Mouse (Mus musculus): ENCODE data around the gene Trub1. TPM values are rescaled to one million over a fixed set of nuclear protein-coding genes. Genes with fewer than 3 reads are reported as not detected.

The Trub1 gene
- polyA plus RNA-seq, 1 experiment: 5.4 TPM

DNA sequence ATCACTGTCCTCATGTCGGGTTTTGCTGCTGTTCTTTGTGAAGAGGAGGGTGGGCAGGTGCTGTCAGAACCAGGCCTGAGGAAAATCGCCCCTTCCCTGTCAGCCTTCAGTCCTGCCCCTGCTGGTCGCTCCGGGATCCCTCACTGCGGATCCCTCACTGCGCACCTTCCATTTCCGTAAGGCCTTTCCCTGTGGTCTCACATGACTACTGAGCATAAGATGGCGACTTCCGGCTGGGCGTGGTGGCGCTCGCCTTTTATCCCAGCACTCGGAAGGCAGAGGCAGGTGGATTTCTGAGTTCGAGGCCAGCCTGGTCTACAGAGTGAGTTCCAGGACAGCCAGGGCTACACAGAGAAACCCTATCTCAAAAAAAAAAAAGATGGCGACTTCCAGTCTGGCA, 27.4 kb upstream of the Trub1 start:
- H3K79me3 ChIP-seq (ENCODE audit: low read depth): no peaks in the 10 kb centered on the region
- H3ac ChIP-seq (ENCODE audit: control insufficient read depth, insufficient read length, low read depth): no peak overlapping the region
- H3K79me2 ChIP-seq (ENCODE audit: control insufficient read depth, insufficient read depth): no peaks in the 10 kb centered on the region
- TF ChIP-seq CTCF (IDR thresholded peaks at IDR 0.05; ENCODE audit: control insufficient read depth, insufficient read depth, insufficient read length) (no peak), MAX (IDR thresholded peaks at IDR 0.05) (no peak), CEBPB (IDR thresholded peaks at IDR 0.05; ENCODE audit: low read depth) (no peak), MYOD1 (IDR thresholded peaks at IDR 0.05; ENCODE audit: control insufficient read depth, insufficient read length, low read depth) (no peak), FOSL1 (IDR thresholded peaks at IDR 0.05; ENCODE audit: insufficient read depth, low read length, poor library complexity, severe bottlenecking) (no peak), MYOG (IDR thresholded peaks at IDR 0.05; ENCODE audit: control insufficient read depth, extremely low read depth, insufficient read length) (no peak), USF1 (IDR thresholded peaks at IDR 0.05; ENCODE audit: low read depth) (no peak)
- peaks cover 17% of the 10 kb centered on the region for H3K27me3 ChIP-seq (ENCODE audit: control insufficient read depth, insufficient read depth, insufficient read length)
- no peak overlapping the region for H3K4me3 ChIP-seq (ENCODE audit: insufficient read depth, poor library complexity, severe bottlenecking)
- no peaks in the 10 kb centered on the region for H3K36me3 ChIP-seq (ENCODE audit: control insufficient read depth, insufficient read depth)

DNA sequence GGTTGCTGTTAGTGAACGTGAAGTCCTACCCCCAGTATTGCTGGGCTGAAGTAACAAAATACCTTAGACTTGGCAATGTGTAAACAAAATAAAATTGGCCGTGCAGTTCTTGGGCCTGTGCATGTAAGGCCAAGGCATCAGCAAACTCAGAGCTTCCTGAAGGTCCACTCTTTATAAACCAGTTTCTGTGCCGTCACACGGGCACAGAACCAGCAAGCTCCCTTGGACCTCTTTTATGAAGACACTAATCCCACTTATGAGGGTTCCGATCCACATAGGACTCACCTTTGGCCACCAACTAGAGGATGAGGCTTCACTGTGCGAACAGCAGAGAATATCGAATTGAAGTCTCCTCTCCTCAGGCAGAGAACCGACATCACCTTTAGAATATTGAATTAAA, 25.9 kb upstream of the Trub1 start:
- peaks cover 22% of the 10 kb centered on the region for H3K27me3 ChIP-seq (ENCODE audit: control insufficient read depth, insufficient read depth, insufficient read length)
- H3K36me3 ChIP-seq (ENCODE audit: control insufficient read depth, insufficient read depth): no peaks in the 10 kb centered on the region
- no peak overlapping the region for H3K4me3 ChIP-seq (ENCODE audit: insufficient read depth, poor library complexity, severe bottlenecking)
- no peaks in the 10 kb centered on the region for H3K79me2 ChIP-seq (ENCODE audit: control insufficient read depth, insufficient read depth)
- H3K79me3 ChIP-seq (ENCODE audit: low read depth): no peaks in the 10 kb centered on the region
- no peak overlapping the region for H3ac ChIP-seq (ENCODE audit: control insufficient read depth, insufficient read length, low read depth)
- TF ChIP-seq USF1 (IDR thresholded peaks at IDR 0.05; ENCODE audit: low read depth): no peak
- no peak for TF ChIP-seq MYOD1 (IDR thresholded peaks at IDR 0.05; ENCODE audit: control insufficient read depth, insufficient read length, low read depth)
- no peak for TF ChIP-seq MYOG (IDR thresholded peaks at IDR 0.05; ENCODE audit: control insufficient read depth, extremely low read depth, insufficient read length)
- no peak for TF ChIP-seq MAX (IDR thresholded peaks at IDR 0.05)
- TF ChIP-seq CTCF (IDR thresholded peaks at IDR 0.05; ENCODE audit: control insufficient read depth, insufficient read depth, insufficient read length): no peak
- no peak for TF ChIP-seq FOSL1 (IDR thresholded peaks at IDR 0.05; ENCODE audit: insufficient read depth, low read length, poor library complexity, severe bottlenecking)
- TF ChIP-seq CEBPB (IDR thresholded peaks at IDR 0.05; ENCODE audit: low read depth): no peak

DNA sequence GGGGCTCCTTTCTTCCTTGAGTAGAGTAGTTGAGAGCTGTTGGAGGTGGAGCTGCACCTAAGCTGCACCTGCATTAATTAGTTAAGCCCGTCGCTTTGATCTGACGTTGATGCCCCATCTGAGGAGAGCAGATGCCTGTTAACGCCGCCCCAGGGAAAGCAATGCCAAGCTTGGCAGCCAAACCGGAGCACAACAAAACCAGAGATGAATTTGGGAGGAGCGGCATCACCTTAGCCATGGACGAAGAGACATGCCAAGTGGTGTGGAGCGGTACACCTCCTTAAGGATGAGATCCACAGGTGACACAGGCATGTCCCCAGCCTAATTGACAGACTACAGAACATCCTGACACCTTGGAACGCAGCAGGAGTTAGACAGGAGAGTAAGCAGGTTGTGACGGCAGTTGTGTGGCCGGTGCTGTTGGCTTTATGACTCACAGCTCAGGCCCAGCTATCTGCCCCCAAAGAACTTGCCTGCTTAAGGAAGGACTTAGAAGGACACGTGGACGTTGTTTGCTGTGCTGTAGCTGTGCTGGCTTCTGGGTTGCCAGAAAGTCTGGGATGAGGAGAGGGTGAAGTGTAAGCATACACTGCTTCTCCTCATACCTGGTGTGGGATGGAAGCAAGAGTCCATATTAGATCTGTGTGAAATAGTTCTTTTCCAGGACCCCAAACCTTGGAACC, 24.8 kb upstream of the Trub1 start:
- H3K79me3 ChIP-seq (ENCODE audit: low read depth): no peaks in the 10 kb centered on the region
- no peak overlapping the region for H3K4me3 ChIP-seq (ENCODE audit: insufficient read depth, poor library complexity, severe bottlenecking)
- H3K79me2 ChIP-seq (ENCODE audit: control insufficient read depth, insufficient read depth): no peaks in the 10 kb centered on the region
- H3K36me3 ChIP-seq (ENCODE audit: control insufficient read depth, insufficient read depth): no peaks in the 10 kb centered on the region
- H3K27me3 ChIP-seq (ENCODE audit: control insufficient read depth, insufficient read depth, insufficient read length): peaks cover 15% of the 10 kb centered on the region
- no peak overlapping the region for H3ac ChIP-seq (ENCODE audit: control insufficient read depth, insufficient read length, low read depth)
- TF ChIP-seq FOSL1 (IDR thresholded peaks at IDR 0.05; ENCODE audit: insufficient read depth, low read length, poor library complexity, severe bottlenecking) (no peak), USF1 (IDR thresholded peaks at IDR 0.05; ENCODE audit: low read depth) (no peak), CEBPB (IDR thresholded peaks at IDR 0.05; ENCODE audit: low read depth) (no peak), MAX (IDR thresholded peaks at IDR 0.05) (no peak), MYOG (IDR thresholded peaks at IDR 0.05; ENCODE audit: control insufficient read depth, extremely low read depth, insufficient read length) (no peak), MYOD1 (IDR thresholded peaks at IDR 0.05; ENCODE audit: control insufficient read depth, insufficient read length, low read depth) (no peak), CTCF (IDR thresholded peaks at IDR 0.05; ENCODE audit: control insufficient read depth, insufficient read depth, insufficient read length) (no peak)

DNA sequence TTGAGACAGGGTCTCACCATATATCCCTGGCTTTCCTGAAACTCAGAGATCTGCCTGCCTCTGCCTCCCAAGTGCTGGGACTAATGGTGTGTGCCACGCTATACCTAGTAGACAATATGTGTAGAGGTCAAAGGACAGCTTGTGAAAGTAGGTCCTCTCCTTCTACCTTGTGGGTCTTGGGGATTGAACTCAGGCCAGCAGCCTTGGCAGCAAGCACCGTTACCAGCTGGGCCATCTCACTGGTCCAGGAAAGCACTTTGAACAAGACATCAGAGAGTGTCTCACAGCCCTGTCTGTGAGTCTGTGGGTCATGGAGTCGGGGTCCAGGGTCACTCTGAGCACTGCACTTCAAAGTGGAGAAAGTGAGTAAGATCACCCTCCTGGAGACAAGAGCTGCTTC, 24.1 kb upstream of the Trub1 start:
- Histone ChIP-seq H3K36me3 (ENCODE audit: control insufficient read depth, insufficient read depth) (no peaks in the 10 kb centered on the region), H3K79me3 (ENCODE audit: low read depth) (no peaks in the 10 kb centered on the region)

DNA sequence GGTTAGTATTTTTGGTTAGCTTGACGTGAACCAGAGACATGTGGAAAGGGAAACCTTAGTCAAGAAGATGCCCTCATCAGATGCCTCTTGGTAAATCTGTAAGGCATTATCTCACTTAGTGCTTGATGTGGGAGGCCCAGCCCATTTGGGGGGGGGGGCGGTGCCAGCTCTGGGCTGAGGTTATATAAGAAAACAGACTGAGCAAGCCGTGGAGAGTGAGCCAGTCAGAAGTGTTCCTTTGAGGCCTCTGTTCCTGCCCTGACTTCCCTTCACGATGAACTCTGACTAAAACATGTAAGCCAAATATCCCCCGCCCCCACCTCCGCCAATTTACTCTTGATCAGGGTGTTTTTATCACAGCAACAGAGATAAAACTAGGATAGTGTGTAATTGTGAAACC, 22.8 kb upstream of the Trub1 start:
- no peaks in the 10 kb centered on the region for H3K79me3 ChIP-seq (ENCODE audit: low read depth)
- no peak overlapping the region for H3ac ChIP-seq (ENCODE audit: control insufficient read depth, insufficient read length, low read depth)
- TF ChIP-seq MYOG (IDR thresholded peaks at IDR 0.05; ENCODE audit: control insufficient read depth, extremely low read depth, insufficient read length) (no peak), MAX (IDR thresholded peaks at IDR 0.05) (no peak), CEBPB (IDR thresholded peaks at IDR 0.05; ENCODE audit: low read depth) (no peak), CTCF (IDR thresholded peaks at IDR 0.05; ENCODE audit: control insufficient read depth, insufficient read depth, insufficient read length) (no peak), USF1 (IDR thresholded peaks at IDR 0.05; ENCODE audit: low read depth) (no peak), MYOD1 (IDR thresholded peaks at IDR 0.05; ENCODE audit: control insufficient read depth, insufficient read length, low read depth) (no peak)
- H3K79me2 ChIP-seq (ENCODE audit: control insufficient read depth, insufficient read depth): no peaks in the 10 kb centered on the region
- H3K27me3 ChIP-seq (ENCODE audit: control insufficient read depth, insufficient read depth, insufficient read length): peaks cover 17% of the 10 kb centered on the region
- H3K4me3 ChIP-seq (ENCODE audit: insufficient read depth, poor library complexity, severe bottlenecking): no peak overlapping the region
- no peaks in the 10 kb centered on the region for H3K36me3 ChIP-seq (ENCODE audit: control insufficient read depth, insufficient read depth)

More for the DNA sequence above, 24.1 kb upstream of the Trub1 start:
- no peaks in the 10 kb centered on the region for H3K79me2 ChIP-seq (ENCODE audit: control insufficient read depth, insufficient read depth)
- no peak overlapping the region for H3ac ChIP-seq (ENCODE audit: control insufficient read depth, insufficient read length, low read depth)
- H3K27me3 ChIP-seq (ENCODE audit: control insufficient read depth, insufficient read depth, insufficient read length): peaks cover 17% of the 10 kb centered on the region
- H3K4me3 ChIP-seq (ENCODE audit: insufficient read depth, poor library complexity, severe bottlenecking): no peak overlapping the region
- TF ChIP-seq FOSL1 (IDR thresholded peaks at IDR 0.05; ENCODE audit: insufficient read depth, low read length, poor library complexity, severe bottlenecking) (no peak), MYOD1 (IDR thresholded peaks at IDR 0.05; ENCODE audit: control insufficient read depth, insufficient read length, low read depth) (no peak), CEBPB (IDR thresholded peaks at IDR 0.05; ENCODE audit: low read depth) (no peak), MAX (IDR thresholded peaks at IDR 0.05) (no peak), USF1 (IDR thresholded peaks at IDR 0.05; ENCODE audit: low read depth) (no peak)

DNA sequence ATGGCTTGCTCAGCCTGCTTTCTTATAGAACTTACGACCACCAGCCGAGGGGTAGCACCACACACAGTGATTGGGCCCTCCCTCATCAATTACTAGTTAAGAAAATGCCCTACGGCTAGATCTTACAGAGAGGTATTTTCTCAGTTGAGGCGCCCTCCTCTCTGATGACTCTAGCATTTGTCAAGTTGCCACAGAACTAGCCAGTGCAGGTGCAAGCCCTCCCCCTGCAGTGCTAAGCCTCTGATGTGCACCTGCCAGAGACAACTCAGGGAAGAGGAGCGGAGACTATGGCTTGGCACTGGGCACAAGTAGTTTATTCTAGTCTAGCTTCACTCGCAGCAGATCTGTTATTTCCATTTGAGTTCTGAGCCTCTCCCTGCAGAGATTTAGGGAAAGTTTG, 21.2 kb upstream of the Trub1 start:
- Histone ChIP-seq H3K79me2 (ENCODE audit: control insufficient read depth, insufficient read depth) (no peaks in the 10 kb centered on the region), H3K4me3 (ENCODE audit: insufficient read depth, poor library complexity, severe bottlenecking) (no peak overlapping the region), H3K36me3 (ENCODE audit: control insufficient read depth, insufficient read depth) (no peaks in the 10 kb centered on the region), H3ac (ENCODE audit: control insufficient read depth, insufficient read length, low read depth) (no peak overlapping the region), H3K27me3 (ENCODE audit: control insufficient read depth, insufficient read depth, insufficient read length) (peaks cover 15% of the 10 kb centered on the region), H3K79me3 (ENCODE audit: low read depth) (no peaks in the 10 kb centered on the region)
- TF ChIP-seq CTCF (IDR thresholded peaks at IDR 0.05; ENCODE audit: control insufficient read depth, insufficient read depth, insufficient read length) (no peak), FOSL1 (IDR thresholded peaks at IDR 0.05; ENCODE audit: insufficient read depth, low read length, poor library complexity, severe bottlenecking) (no peak), MYOG (IDR thresholded peaks at IDR 0.05; ENCODE audit: control insufficient read depth, extremely low read depth, insufficient read length) (no peak), MAX (IDR thresholded peaks at IDR 0.05) (no peak), CEBPB (IDR thresholded peaks at IDR 0.05; ENCODE audit: low read depth) (no peak), USF1 (IDR thresholded peaks at IDR 0.05; ENCODE audit: low read depth) (no peak), MYOD1 (IDR thresholded peaks at IDR 0.05; ENCODE audit: control insufficient read depth, insufficient read length, low read depth) (no peak)
